Mouse (Mus musculus): ENCODE measurements at regions not wholly inside any gene's neighbourhood (a gene's known extent, or its start where the extent isn't known, plus 50 kb on each side); places are given as distances from the start of the nearest gene placed in this dataset.

GRCm38 (mm10) chr3:115615994-115616598 lies 98.8 kb downstream of the S1pr1 start:
- H3K27ac ChIP-seq (replicated peaks; ENCODE audit: low read depth, low read length) = no peak overlapping the region

GRCm38 (mm10) chr3:115612859-115613258 lies 102.0 kb downstream of the S1pr1 start:
- 87% methylated on average over 6 of the region's 6 CpGs for WGBS

More at GRCm38 (mm10) chr3:115615994-115616598, 98.8 kb downstream of the S1pr1 start:
- no peaks in the 10 kb centered on the region for H3K9me3 ChIP-seq (ENCODE audit: control insufficient read depth, low read length)
- H3K4me2 ChIP-seq (replicated peaks; ENCODE audit: low read depth, low read length, severe bottlenecking) = no peak overlapping the region
- no peak overlapping the region for H3K9ac ChIP-seq (ENCODE audit: low read depth, low read length, severe bottlenecking)
- no peaks in the 10 kb centered on the region for H3K4me1 ChIP-seq (ENCODE audit: control insufficient read depth, insufficient read depth, low read length)
- no peak for TF ChIP-seq POLR2A (IDR thresholded peaks at IDR 0.05; ENCODE audit: borderline replicate concordance, extremely low read depth, insufficient read depth, insufficient read length)
- H3K27me3 ChIP-seq (ENCODE audit: control insufficient read depth, insufficient read depth, low read length) = no peaks in the 10 kb centered on the region
- ATAC-seq (ENCODE audit: low FRiP score, low read depth) (no peak), DNase-seq (ENCODE audit: low spot score) (no peak)
- WGBS = 28% methylated on average over 7 of the region's 7 CpGs
- no peak overlapping the region for H3K4me3 ChIP-seq (replicated peaks; ENCODE audit: low read length)
- H3K36me3 ChIP-seq (ENCODE audit: control insufficient read depth, insufficient read depth, low read length) = no peaks in the 10 kb centered on the region

DNA sequence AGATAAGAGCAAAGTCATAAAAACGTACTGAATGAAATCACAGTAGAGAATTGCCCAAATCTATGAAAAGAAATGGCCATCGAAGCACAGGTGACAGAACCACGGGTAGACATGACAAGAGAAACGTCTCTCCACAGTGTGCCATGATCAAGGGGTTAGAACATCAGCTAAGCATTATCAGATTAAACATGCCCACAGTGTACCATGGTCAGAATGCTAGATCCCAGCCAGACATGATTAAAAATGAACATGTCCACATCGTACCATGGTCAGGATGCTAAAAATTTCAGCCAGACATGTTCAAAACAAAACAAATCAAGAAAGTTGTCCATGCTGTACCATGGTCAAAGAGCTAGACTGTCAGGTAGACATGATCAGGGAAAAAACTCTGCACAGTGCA lies 106.8 kb downstream of the S1pr1 start:
- Histone ChIP-seq H3K4me3 (replicated peaks; ENCODE audit: low read length) (no peak overlapping the region), H3K9ac (ENCODE audit: low read depth, low read length, severe bottlenecking) (no peak overlapping the region), H3K4me1 (ENCODE audit: control insufficient read depth, insufficient read depth, low read length) (no peaks in the 10 kb centered on the region), H3K27me3 (ENCODE audit: control insufficient read depth, insufficient read depth, low read length) (no peaks in the 10 kb centered on the region), H3K27ac (replicated peaks; ENCODE audit: low read depth, low read length) (no peak overlapping the region), H3K36me3 (ENCODE audit: control insufficient read depth, insufficient read depth, low read length) (no peaks in the 10 kb centered on the region), H3K9me3 (ENCODE audit: control insufficient read depth, low read length) (no peaks in the 10 kb centered on the region), H3K4me2 (replicated peaks; ENCODE audit: low read depth, low read length, severe bottlenecking) (no peak overlapping the region)
- no peak for TF ChIP-seq POLR2A (IDR thresholded peaks at IDR 0.05; ENCODE audit: borderline replicate concordance, extremely low read depth, insufficient read depth, insufficient read length)
- no peak for ATAC-seq (ENCODE audit: low FRiP score, low read depth)
- no peak for DNase-seq (ENCODE audit: low spot score)
- 84% methylated on average over 5 of the region's 5 CpGs for WGBS

More at GRCm38 (mm10) chr3:115612859-115613258, 102.0 kb downstream of the S1pr1 start:
- H3K9me3 ChIP-seq (ENCODE audit: control insufficient read depth, low read length) = no peaks in the 10 kb centered on the region
- H3K27ac ChIP-seq (replicated peaks; ENCODE audit: low read depth, low read length) = no peak overlapping the region
- ATAC-seq (ENCODE audit: low FRiP score, low read depth) (no peak), DNase-seq (ENCODE audit: low spot score) (no peak)
- no peak overlapping the region for H3K4me3 ChIP-seq (replicated peaks; ENCODE audit: low read length)
- no peaks in the 10 kb centered on the region for H3K36me3 ChIP-seq (ENCODE audit: control insufficient read depth, insufficient read depth, low read length)
- no peak overlapping the region for H3K9ac ChIP-seq (ENCODE audit: low read depth, low read length, severe bottlenecking)
- H3K27me3 ChIP-seq (ENCODE audit: control insufficient read depth, insufficient read depth, low read length) = no peaks in the 10 kb centered on the region
- H3K4me2 ChIP-seq (replicated peaks; ENCODE audit: low read depth, low read length, severe bottlenecking) = no peak overlapping the region
- H3K4me1 ChIP-seq (ENCODE audit: control insufficient read depth, insufficient read depth, low read length) = no peaks in the 10 kb centered on the region
- no peak for TF ChIP-seq POLR2A (IDR thresholded peaks at IDR 0.05; ENCODE audit: borderline replicate concordance, extremely low read depth, insufficient read depth, insufficient read length)

DNA sequence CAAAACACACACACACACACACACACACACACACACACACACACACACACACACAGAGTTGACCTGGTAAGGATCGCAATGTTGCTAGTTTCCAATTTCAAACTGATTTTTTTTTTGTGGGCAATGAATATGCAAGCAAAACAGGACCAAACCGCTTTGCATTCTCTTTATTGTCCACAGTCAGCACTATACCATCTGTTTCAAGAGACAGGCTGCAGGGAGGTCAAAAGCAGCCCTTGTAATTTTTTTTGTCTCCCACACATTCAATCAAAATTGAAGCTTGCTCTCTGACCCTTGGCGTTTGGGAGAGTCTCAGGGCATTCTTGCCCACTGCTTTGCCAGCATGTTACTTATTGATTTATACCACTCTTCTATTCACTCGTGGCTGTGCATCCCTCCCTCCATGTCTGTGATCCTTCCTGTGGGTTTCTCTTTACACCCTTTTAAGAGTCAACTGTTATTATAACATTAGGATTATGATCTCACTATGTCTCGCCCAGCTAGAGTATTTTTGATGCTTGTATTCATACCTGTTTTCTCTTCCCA lies 110.1 kb downstream of the S1pr1 start:
- Histone ChIP-seq H3K27ac (replicated peaks; ENCODE audit: low read depth, low read length) (no peak overlapping the region), H3K9ac (ENCODE audit: low read depth, low read length, severe bottlenecking) (no peak overlapping the region), H3K4me3 (replicated peaks; ENCODE audit: low read length) (no peak overlapping the region), H3K36me3 (ENCODE audit: control insufficient read depth, insufficient read depth, low read length) (no peaks in the 10 kb centered on the region), H3K4me1 (ENCODE audit: control insufficient read depth, insufficient read depth, low read length) (no peaks in the 10 kb centered on the region), H3K27me3 (ENCODE audit: control insufficient read depth, insufficient read depth, low read length) (no peaks in the 10 kb centered on the region), H3K4me2 (replicated peaks; ENCODE audit: low read depth, low read length, severe bottlenecking) (no peak overlapping the region), H3K9me3 (ENCODE audit: control insufficient read depth, low read length) (no peaks in the 10 kb centered on the region)
- DNase-seq (ENCODE audit: low spot score) (no peak), ATAC-seq (ENCODE audit: low FRiP score, low read depth) (no peak)
- 62% methylated on average over 5 of the region's 5 CpGs for WGBS
- no peak for TF ChIP-seq POLR2A (IDR thresholded peaks at IDR 0.05; ENCODE audit: borderline replicate concordance, extremely low read depth, insufficient read depth, insufficient read length)

- H3K9ac ChIP-seq (ENCODE audit: low read depth, low read length, severe bottlenecking) = no peak overlapping the region
- ATAC-seq (ENCODE audit: low FRiP score, low read depth) (no peak), DNase-seq (ENCODE audit: low spot score) (no peak)
- H3K27ac ChIP-seq (replicated peaks; ENCODE audit: low read depth, low read length) = no peak overlapping the region
- H3K9me3 ChIP-seq (ENCODE audit: control insufficient read depth, low read length) = no peaks in the 10 kb centered on the region
- no peaks in the 10 kb centered on the region for H3K27me3 ChIP-seq (ENCODE audit: control insufficient read depth, insufficient read depth, low read length)
- H3K4me3 ChIP-seq (replicated peaks; ENCODE audit: low read length) = no peak overlapping the region
- WGBS = 79% methylated on average over 7 of the region's 7 CpGs
- no peak for TF ChIP-seq POLR2A (IDR thresholded peaks at IDR 0.05; ENCODE audit: borderline replicate concordance, extremely low read depth, insufficient read depth, insufficient read length)
- H3K36me3 ChIP-seq (ENCODE audit: control insufficient read depth, insufficient read depth, low read length) = no peaks in the 10 kb centered on the region
- no peaks in the 10 kb centered on the region for H3K4me1 ChIP-seq (ENCODE audit: control insufficient read depth, insufficient read depth, low read length)
- H3K4me2 ChIP-seq (replicated peaks; ENCODE audit: low read depth, low read length, severe bottlenecking) = no peak overlapping the region
These were observed 110.6 kb downstream of the S1pr1 start for GRCm38 (mm10) chr3:115604267-115604666.

All from limb, embryonic 14.5 days (tissue).